Mouse (Mus musculus) myocyte (in vitro differentiated cells): ENCODE results near the gene Nrip2. TPM values are rescaled to one million over a fixed set of nuclear protein-coding genes. Genes with fewer than 3 reads are reported as not detected.

Experiments used
- H3K27me3 ChIP-seq: one replicate; pipeline ENCODE4 v1.6.1; 2011; ENCODE audit not compliant: control insufficient read depth, insufficient read depth, insufficient read length
- H3K36me3 ChIP-seq: one replicate; pipeline ENCODE4 v1.6.1; 2011; ENCODE audit not compliant: control insufficient read depth, insufficient read depth
- H3K4me2 ChIP-seq: one replicate; pipeline ENCODE4 v1.6.1; 2011; ENCODE audit warnings: low read depth, control low read depth
- H3K4me3 ChIP-seq: one replicate; pipeline ENCODE4 v1.5.1; 2011; ENCODE audit warnings: mild to moderate bottlenecking, control low read depth, moderate library complexity
- H3K79me2 ChIP-seq: one replicate; pipeline ENCODE4 v1.6.1; 2011; ENCODE audit not compliant: control insufficient read depth, insufficient read depth
- H3ac ChIP-seq: one replicate; pipeline ENCODE4 v1.6.1; 2011; ENCODE audit not compliant: control insufficient read depth, insufficient read length
- CEBPB ChIP-seq: IDR thresholded peaks from 2 replicates; pipeline ENCODE4 v1.6.1; 2011; ENCODE audit warnings: mild to moderate bottlenecking, moderate library complexity; ENCODE audit not compliant: poor library complexity, insufficient read depth, severe bottlenecking
- E2F4 ChIP-seq: IDR thresholded peaks from one replicate; pipeline ENCODE4 v1.6.1; 2011; ENCODE audit warnings: mild to moderate bottlenecking, control low read depth, moderate library complexity; ENCODE audit not compliant: insufficient read depth
- MAX ChIP-seq: IDR thresholded peaks from one replicate; pipeline ENCODE4 v1.6.1; 2011; ENCODE audit warnings: low read depth, mild to moderate bottlenecking, control low read depth
- MYOD1 ChIP-seq, 3 experiments: IDR thresholded peaks; one replicate each; pipeline ENCODE4 v1.6.1; 2011; ENCODE audit warnings: control low read depth in 2 of 3, low read depth in 2 of 3, mild to moderate bottlenecking in 2 of 3, moderate library complexity in 1 of 3; ENCODE audit not compliant: insufficient read length in 2 of 3, control insufficient read depth in 1 of 3
- MYOG ChIP-seq, 3 experiments: IDR thresholded peaks; one replicate each; pipeline ENCODE4 v1.6.1; 2011; ENCODE audit warnings: control low read depth in 2 of 3, low read depth in 2 of 3, mild to moderate bottlenecking in 2 of 3; ENCODE audit not compliant: insufficient read length in 2 of 3, control insufficient read depth in 1 of 3, insufficient read depth in 1 of 3
- POLR2A ChIP-seq: IDR thresholded peaks from one replicate; pipeline ENCODE4 v1.6.1; 2011; ENCODE audit warnings: low read depth, mild to moderate bottlenecking, control low read depth, moderate library complexity; ENCODE audit not compliant: insufficient read length
- POLR2AphosphoS2 ChIP-seq: IDR thresholded peaks from one replicate; pipeline ENCODE4 v1.6.1; 2011; ENCODE audit warnings: low read depth, control low read depth; ENCODE audit not compliant: insufficient read length
- REST ChIP-seq: IDR thresholded peaks from one replicate; pipeline ENCODE4 v1.6.1; 2011; ENCODE audit warnings: mild to moderate bottlenecking, control low read depth, moderate library complexity; ENCODE audit not compliant: insufficient read depth, insufficient read length
- SRF ChIP-seq: IDR thresholded peaks from one replicate; pipeline ENCODE4 v1.6.1; 2011; ENCODE audit warnings: low read depth; ENCODE audit not compliant: control insufficient read depth, insufficient read length
- TCF12 ChIP-seq: IDR thresholded peaks from one replicate; pipeline ENCODE4 v1.6.1; 2011; ENCODE audit warnings: mild to moderate bottlenecking, control low read depth; ENCODE audit not compliant: poor library complexity, insufficient read depth, severe bottlenecking
- TCF3 ChIP-seq: IDR thresholded peaks from one replicate; pipeline ENCODE4 v1.6.1; 2011; ENCODE audit warnings: low read depth, control low read depth; ENCODE audit not compliant: insufficient read length
- USF1 ChIP-seq: IDR thresholded peaks from one replicate; pipeline ENCODE4 v1.6.1; 2011; ENCODE audit warnings: low read depth, mild to moderate bottlenecking, control low read depth, moderate library complexity
- polyA plus RNA-seq: library from polyadenylated mRNA; unstranded; fragments of >200 nt; fragmentation: generic; extraction: Trizol; gene quantifications from one replicate; pipeline ENCODE4 v1.2.1, GENCODE M21; 2012; ENCODE audit warnings: missing spikeins

Nrip2 gene
- polyA plus RNA-seq, 1 experiment: 1.1 TPM

- Histone ChIP-seq H3K27me3 (no peaks in the 10 kb centered on the region), H3ac (no peak overlapping the region), H3K4me2 (no peak overlapping the region), H3K79me2 (no peaks in the 10 kb centered on the region), H3K36me3 (no peaks in the 10 kb centered on the region), H3K4me3 (no peak overlapping the region)
- TF ChIP-seq USF1: peak; percentile 51
- peak in 2 of 3 experiments; percentile 81 to 84 for TF ChIP-seq MYOD1 (IDR thresholded peaks at IDR 0.05; ENCODE audit: control insufficient read depth in 1 of 3, insufficient read length in 2 of 3, low read depth in 2 of 3)
- TF ChIP-seq MYOG (IDR thresholded peaks at IDR 0.05; ENCODE audit: control insufficient read depth in 1 of 3, insufficient read depth in 1 of 3, insufficient read length in 2 of 3, low read depth in 2 of 3): peak in 1 of 3 experiments; percentile 30
- no peak for TF ChIP-seq E2F4
Measured at GRCm38 (mm10) chr6:128447063-128447462, 48.0 kb downstream of the Nrip2 start.

GRCm38 (mm10) chr6:128455835-128456605, 56.9 kb downstream of the Nrip2 start:
- H3K36me3 ChIP-seq: no peaks in the 10 kb centered on the region
- no peaks in the 10 kb centered on the region for H3K27me3 ChIP-seq
- H3K4me3 ChIP-seq: no peak overlapping the region
- TF ChIP-seq MYOG (IDR thresholded peaks at IDR 0.05; ENCODE audit: control insufficient read depth in 1 of 3, insufficient read depth in 1 of 3, insufficient read length in 2 of 3, low read depth in 2 of 3): no peak
- TF ChIP-seq CEBPB: no peak
- TF ChIP-seq MAX: no peak
- TF ChIP-seq TCF12: no peak
- no peak for TF ChIP-seq MYOD1 (IDR thresholded peaks at IDR 0.05; ENCODE audit: control insufficient read depth in 1 of 3, insufficient read length in 2 of 3, low read depth in 2 of 3)
- no peak for TF ChIP-seq POLR2A
- no peak for TF ChIP-seq REST
- no peak for TF ChIP-seq E2F4
- TF ChIP-seq SRF: no peak
- no peak for TF ChIP-seq TCF3
- no peak for TF ChIP-seq POLR2AphosphoS2
- no peak overlapping the region for H3ac ChIP-seq
- H3K4me2 ChIP-seq: no peak overlapping the region
- no peaks in the 10 kb centered on the region for H3K79me2 ChIP-seq

GRCm38 (mm10) chr6:128457186-128457585, 58.1 kb downstream of the Nrip2 start:
- Histone ChIP-seq H3K4me2 (no peak overlapping the region), H3K27me3 (no peaks in the 10 kb centered on the region), H3K36me3 (no peaks in the 10 kb centered on the region), H3K79me2 (no peaks in the 10 kb centered on the region), H3K4me3 (no peak overlapping the region), H3ac (no peak overlapping the region)
- no peak for TF ChIP-seq REST
- TF ChIP-seq CEBPB: no peak
- TF ChIP-seq MAX: no peak
- TF ChIP-seq TCF3: no peak
- no peak for TF ChIP-seq POLR2A
- TF ChIP-seq TCF12: no peak
- no peak for TF ChIP-seq E2F4
- no peak for TF ChIP-seq MYOD1 (IDR thresholded peaks at IDR 0.05; ENCODE audit: control insufficient read depth in 1 of 3, insufficient read length in 2 of 3, low read depth in 2 of 3)
- TF ChIP-seq SRF: no peak
- TF ChIP-seq MYOG (IDR thresholded peaks at IDR 0.05; ENCODE audit: control insufficient read depth in 1 of 3, insufficient read depth in 1 of 3, insufficient read length in 2 of 3, low read depth in 2 of 3): no peak

- no peak overlapping the region for H3ac ChIP-seq
- peaks cover 6% of the 10 kb centered on the region for H3K27me3 ChIP-seq
- H3K4me2 ChIP-seq: no peak overlapping the region
- TF ChIP-seq POLR2AphosphoS2: no peak
- no peak for TF ChIP-seq MYOD1 (IDR thresholded peaks at IDR 0.05; ENCODE audit: control insufficient read depth in 1 of 3, insufficient read length in 2 of 3, low read depth in 2 of 3)
- no peak for TF ChIP-seq E2F4
- no peak overlapping the region for H3K4me3 ChIP-seq
- no peaks in the 10 kb centered on the region for H3K36me3 ChIP-seq
- H3K79me2 ChIP-seq: no peaks in the 10 kb centered on the region
Measured at GRCm38 (mm10) chr6:128460321-128460720, 61.2 kb downstream of the Nrip2 start.

- Histone ChIP-seq H3K36me3 (no peaks in the 10 kb centered on the region), H3K4me2 (no peak overlapping the region), H3ac (no peak overlapping the region), H3K27me3 (peaks cover 6% of the 10 kb centered on the region), H3K4me3 (no peak overlapping the region), H3K79me2 (no peaks in the 10 kb centered on the region)
- TF ChIP-seq MYOG (IDR thresholded peaks at IDR 0.05; ENCODE audit: control insufficient read depth in 1 of 3, insufficient read depth in 1 of 3, insufficient read length in 2 of 3, low read depth in 2 of 3): no peak
- no peak for TF ChIP-seq SRF
- TF ChIP-seq USF1: no peak
- no peak for TF ChIP-seq POLR2A
- TF ChIP-seq MAX: no peak
- TF ChIP-seq MYOD1 (IDR thresholded peaks at IDR 0.05; ENCODE audit: control insufficient read depth in 1 of 3, insufficient read length in 2 of 3, low read depth in 2 of 3): no peak
- no peak for TF ChIP-seq CEBPB
- no peak for TF ChIP-seq TCF3
- TF ChIP-seq POLR2AphosphoS2: no peak
- TF ChIP-seq REST: no peak
- no peak for TF ChIP-seq E2F4
Measured at GRCm38 (mm10) chr6:128460729-128461503, 61.8 kb downstream of the Nrip2 start.
